Mouse (Mus musculus): Measurements from ENCODE around the gene Prr5. TPM values are rescaled to one million over a fixed set of nuclear protein-coding genes. Genes with fewer than 3 reads are reported as not detected.

Prr5 gene
- polyA plus RNA-seq, 1 experiment from 2014 or later = 20.3 TPM

GRCm38 (mm10) chr15:84658655-84659054 lies 10.8 kb upstream of the Prr5 start:
- Histone ChIP-seq H3K27me3 (ENCODE audit: control insufficient read depth, insufficient read depth, low read length) (peaks cover under 1% of the 10 kb centered on the region; the same call in 1 of the 2 replicates), H3K9ac (ENCODE audit: low read length) (no peak overlapping the region), H3K9me3 (ENCODE audit: control insufficient read depth, low read length) (no peaks in the 10 kb centered on the region), H3K4me3 (ENCODE audit: low read depth, low read length) (no peak overlapping the region), H3K4me1 (replicated peaks; ENCODE audit: control insufficient read depth, insufficient read depth) (peaks cover 3% of the 10 kb centered on the region; the same call in 1 of the 2 replicates), H3K4me2 (replicated peaks; ENCODE audit: low read depth) (no peak overlapping the region), H3K27ac (replicated peaks) (no peak overlapping the region), H3K36me3 (ENCODE audit: control insufficient read depth, insufficient read depth, low read length) (no peaks in the 10 kb centered on the region)
- DNase-seq (ENCODE audit: low spot score) = no peak
- TF ChIP-seq EP300 (optimal IDR thresholded peaks at IDR 0.05) (no peak), CTCF (IDR thresholded peaks at IDR 0.05; ENCODE audit: low read depth) (no peak)
- WGBS = 82% methylated on average over 5 of the region's 5 CpGs
- no peak for ATAC-seq (ENCODE audit: low FRiP score, low TSS enrichment)

GRCm38 (mm10) chr15:84659856-84660255 lies 9.6 kb upstream of the Prr5 start:
- Histone ChIP-seq H3K9me3 (ENCODE audit: control insufficient read depth, low read length) (no peaks in the 10 kb centered on the region), H3K27me3 (ENCODE audit: control insufficient read depth, insufficient read depth, low read length) (peaks cover 2% of the 10 kb centered on the region; the same call in 1 of the 2 replicates), H3K4me2 (replicated peaks; ENCODE audit: low read depth) (no peak overlapping the region), H3K9ac (ENCODE audit: low read length) (no peak overlapping the region), H3K4me3 (ENCODE audit: low read depth, low read length) (no peak overlapping the region), H3K36me3 (ENCODE audit: control insufficient read depth, insufficient read depth, low read length) (no peaks in the 10 kb centered on the region), H3K4me1 (replicated peaks; ENCODE audit: control insufficient read depth, insufficient read depth) (peaks cover 3% of the 10 kb centered on the region; the same call in 1 of the 2 replicates), H3K27ac (replicated peaks) (no peak overlapping the region)
- no peak for ATAC-seq (ENCODE audit: low FRiP score, low TSS enrichment)
- TF ChIP-seq CTCF (IDR thresholded peaks at IDR 0.05; ENCODE audit: low read depth) (no peak), EP300 (optimal IDR thresholded peaks at IDR 0.05) (no peak)
- DNase-seq (ENCODE audit: low spot score) = no peak
- WGBS = 73% methylated on average over 5 of the region's 5 CpGs

DNA sequence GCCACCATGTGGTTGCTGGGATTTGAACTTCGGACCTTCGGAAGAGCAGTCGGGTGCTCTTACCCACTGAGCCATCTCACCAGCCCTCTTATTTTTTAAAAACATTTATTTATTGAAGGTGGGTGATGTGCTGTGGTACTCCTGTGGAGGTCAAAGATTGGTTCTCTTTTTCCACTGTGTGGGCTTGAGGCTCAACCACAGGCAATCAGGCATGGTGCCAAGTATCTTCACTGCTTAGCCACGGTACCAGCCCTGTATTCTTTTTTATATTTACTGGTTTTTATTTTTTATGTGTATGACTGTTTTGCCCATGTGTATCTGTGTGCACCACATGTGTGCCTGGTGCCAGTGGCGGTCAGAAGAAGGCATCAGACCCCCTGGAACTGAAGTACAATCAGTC lies 8.1 kb upstream of the Prr5 start:
- WGBS = 92% methylated on average over 5 of the region's 5 CpGs
- no peaks in the 10 kb centered on the region for H3K4me1 ChIP-seq (replicated peaks; ENCODE audit: control insufficient read depth, insufficient read depth)
- ATAC-seq (ENCODE audit: low FRiP score, low TSS enrichment) (no peak), DNase-seq (ENCODE audit: low spot score) (no peak)
- no peak overlapping the region for H3K4me3 ChIP-seq (ENCODE audit: low read depth, low read length)
- no peak overlapping the region for H3K27ac ChIP-seq (replicated peaks)
- no peaks in the 10 kb centered on the region for H3K36me3 ChIP-seq (ENCODE audit: control insufficient read depth, insufficient read depth, low read length)
- no peaks in the 10 kb centered on the region for H3K9me3 ChIP-seq (ENCODE audit: control insufficient read depth, low read length)
- TF ChIP-seq EP300 (optimal IDR thresholded peaks at IDR 0.05) (no peak), CTCF (IDR thresholded peaks at IDR 0.05; ENCODE audit: low read depth) (no peak)
- no peak overlapping the region for H3K9ac ChIP-seq (ENCODE audit: low read length)
- no peak overlapping the region for H3K4me2 ChIP-seq (replicated peaks; ENCODE audit: low read depth)
- H3K27me3 ChIP-seq (ENCODE audit: control insufficient read depth, insufficient read depth, low read length) = peaks cover 2% of the 10 kb centered on the region; the same call in 1 of the 2 replicates

DNA sequence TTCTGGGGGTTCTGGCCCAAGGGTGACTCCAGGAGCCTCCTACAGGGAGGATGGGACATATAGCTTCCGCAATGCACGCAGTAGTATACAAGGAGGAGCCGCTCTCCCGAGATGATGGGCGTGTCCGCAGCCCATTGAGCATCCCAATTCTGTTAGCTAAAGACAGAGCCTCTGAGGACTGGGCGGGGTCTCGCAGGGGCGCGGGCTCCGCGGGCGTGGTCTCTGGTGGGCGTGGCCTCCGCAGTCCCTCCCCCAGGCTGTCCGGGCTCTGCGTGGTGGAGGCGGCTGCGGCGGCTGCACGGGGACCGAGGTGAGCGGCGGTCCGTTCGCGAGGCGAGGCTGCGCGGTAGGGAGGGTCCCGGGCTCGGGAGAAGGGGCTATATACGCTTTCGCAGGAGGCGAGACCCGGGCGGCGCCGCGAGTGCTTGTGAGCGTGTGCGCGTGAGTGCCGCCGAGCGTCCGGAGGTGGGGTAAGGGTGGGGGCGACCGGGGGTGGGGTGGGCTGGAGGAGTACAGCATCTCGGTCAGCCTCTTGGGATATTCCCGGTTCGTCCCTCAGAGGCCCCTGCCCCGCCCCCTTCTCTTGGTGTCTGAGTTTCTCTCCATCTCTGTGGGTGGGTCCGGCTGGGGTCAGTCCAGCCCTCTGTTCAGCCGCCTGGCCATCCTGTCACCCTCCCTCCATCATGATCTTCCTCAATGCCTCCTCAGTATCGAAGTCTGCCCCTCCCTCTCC lies 6.3 kb upstream of the Prr5 start:
- peak; percentile 84 for ATAC-seq (ENCODE audit: low FRiP score, low TSS enrichment)
- H3K4me3 ChIP-seq (ENCODE audit: low read depth, low read length) = peak overlapping the region; percentile 51
- WGBS = under 1% methylated on average over 39 of the region's 56 CpGs
- DNase-seq (ENCODE audit: low spot score) = peak; percentile 78
- H3K27me3 ChIP-seq (ENCODE audit: control insufficient read depth, insufficient read depth, low read length) = peaks cover 2% of the 10 kb centered on the region; the same call in 1 of the 2 replicates
- H3K9me3 ChIP-seq (ENCODE audit: control insufficient read depth, low read length) = no peaks in the 10 kb centered on the region
- H3K36me3 ChIP-seq (ENCODE audit: control insufficient read depth, insufficient read depth, low read length) = no peaks in the 10 kb centered on the region
- H3K27ac ChIP-seq (replicated peaks) = 0 out of 2 replicates have a peak overlapping the region, but pooled peaks have one; percentile 49
- H3K4me2 ChIP-seq (replicated peaks; ENCODE audit: low read depth) = peak overlapping the region; percentile 67
- H3K4me1 ChIP-seq (replicated peaks; ENCODE audit: control insufficient read depth, insufficient read depth) = no peaks in the 10 kb centered on the region
- TF ChIP-seq CTCF (IDR thresholded peaks at IDR 0.05; ENCODE audit: low read depth) (0 out of 2 replicates have a peak, but pooled peaks have one; percentile 22), EP300 (optimal IDR thresholded peaks at IDR 0.05) (no peak)
- peak overlapping the region; percentile 65 for H3K9ac ChIP-seq (ENCODE audit: low read length)

DNA sequence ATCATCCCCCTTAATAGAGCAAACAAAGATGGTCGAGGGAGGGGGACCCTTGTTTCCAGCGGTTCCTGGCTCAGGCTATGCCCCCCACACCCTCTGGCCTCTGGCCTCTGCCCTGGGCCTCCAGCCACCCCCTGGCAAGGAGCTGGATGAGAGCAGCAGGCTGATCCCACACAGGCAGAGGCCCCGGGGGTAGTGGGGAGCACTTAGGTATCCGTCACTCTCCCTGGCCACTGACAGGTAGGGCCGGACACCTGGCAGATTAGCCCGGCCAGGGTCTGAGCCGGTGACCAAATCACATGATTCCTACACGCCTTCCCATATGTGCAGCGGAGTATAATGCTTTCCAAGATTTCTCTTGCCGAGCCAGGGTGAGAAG lies 5.7 kb upstream of the Prr5 start:
- DNase-seq (ENCODE audit: low spot score) (no peak), ATAC-seq (ENCODE audit: low FRiP score, low TSS enrichment) (peak; percentile 31; the same call in 1 of the 2 replicates)
- Histone ChIP-seq H3K27me3 (ENCODE audit: control insufficient read depth, insufficient read depth, low read length) (peaks cover 2% of the 10 kb centered on the region; the same call in 1 of the 2 replicates), H3K4me2 (replicated peaks; ENCODE audit: low read depth) (peak overlapping the region; percentile 67), H3K9ac (ENCODE audit: low read length) (peak overlapping the region; percentile 50; the same call in 1 of the 2 replicates), H3K36me3 (ENCODE audit: control insufficient read depth, insufficient read depth, low read length) (no peaks in the 10 kb centered on the region), H3K4me1 (replicated peaks; ENCODE audit: control insufficient read depth, insufficient read depth) (no peaks in the 10 kb centered on the region), H3K9me3 (ENCODE audit: control insufficient read depth, low read length) (no peaks in the 10 kb centered on the region), H3K27ac (replicated peaks) (peak overlapping the region; percentile 18; the same call in 1 of the 2 replicates), H3K4me3 (ENCODE audit: low read depth, low read length) (peak overlapping the region; percentile 51)
- WGBS = 50% methylated on average over 10 of the region's 10 CpGs
- TF ChIP-seq CTCF (IDR thresholded peaks at IDR 0.05; ENCODE audit: low read depth) (no peak), EP300 (optimal IDR thresholded peaks at IDR 0.05) (no peak)
